Mouse (Mus musculus) embryo, embryonic 11.5 days (tissue): ENCODE data around the gene Spata18.

Experiments used
- DNase-seq: peaks from one replicate; pipeline ENCODE4 v3.0.0-alpha.2; 2012; ENCODE audit warnings: low read depth, low spot score

Gene Spata18

DNA sequence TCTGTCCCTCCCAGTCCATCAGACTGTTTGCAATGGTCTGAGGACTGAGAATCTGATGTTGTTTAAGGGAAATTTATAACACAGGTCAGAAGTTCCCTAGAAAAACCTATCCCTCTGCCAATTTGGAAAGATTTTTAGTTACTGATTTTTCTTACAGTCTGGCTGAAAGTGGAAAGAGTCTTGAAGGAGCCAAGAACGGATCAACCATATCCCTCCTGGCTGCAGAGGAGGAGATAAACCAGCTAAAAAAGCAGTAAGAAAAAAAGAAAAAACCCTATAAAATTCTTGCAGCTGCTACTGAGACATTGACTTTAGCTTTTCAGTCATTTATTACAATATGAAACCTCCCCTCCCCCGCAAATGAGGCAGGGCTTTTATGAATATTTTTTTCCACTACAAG, 15.5 kb downstream of the Spata18 start:
- DNase-seq = no peak

DNA sequence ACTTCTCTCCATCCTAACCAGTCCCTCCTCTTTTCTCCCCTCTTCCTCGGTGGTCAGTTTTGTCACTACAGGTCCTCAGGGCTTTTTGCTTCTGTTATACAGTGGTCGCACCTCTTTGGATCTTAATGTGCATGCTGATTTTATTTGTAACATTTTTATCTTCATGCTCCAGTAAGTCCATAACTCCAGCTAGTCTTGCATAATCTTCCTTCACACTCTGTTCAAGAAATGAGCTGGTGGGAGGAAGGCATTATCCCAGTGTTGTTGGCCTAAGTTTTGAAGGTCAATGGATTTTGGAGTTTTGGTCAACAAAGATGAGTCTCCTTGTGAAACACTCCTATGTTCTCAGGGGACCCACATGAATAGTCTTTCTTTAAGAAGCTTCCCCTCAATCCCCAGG, 16.7 kb downstream of the Spata18 start:
- DNase-seq = no peak

DNA sequence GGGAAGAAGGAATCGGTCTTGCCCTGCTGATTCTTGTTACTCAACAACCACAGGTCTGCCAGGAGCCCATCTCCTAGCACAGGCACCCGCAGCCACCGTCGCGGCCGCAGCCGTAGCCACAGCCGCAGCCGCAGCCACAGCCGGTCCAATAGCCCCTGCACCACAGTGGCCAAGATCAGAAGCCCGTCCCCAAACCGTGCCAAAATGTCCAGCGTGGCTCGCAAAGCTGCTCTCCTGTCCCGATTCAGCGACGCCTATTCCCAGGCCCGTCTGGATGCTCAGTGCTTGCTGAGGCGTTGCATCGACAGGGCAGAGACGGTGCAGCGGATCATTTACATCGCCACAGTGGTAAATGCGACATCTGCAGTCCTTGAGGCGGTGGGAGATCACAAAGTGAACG, 18.2 kb downstream of the Spata18 start:
- DNase-seq = no peak

DNA sequence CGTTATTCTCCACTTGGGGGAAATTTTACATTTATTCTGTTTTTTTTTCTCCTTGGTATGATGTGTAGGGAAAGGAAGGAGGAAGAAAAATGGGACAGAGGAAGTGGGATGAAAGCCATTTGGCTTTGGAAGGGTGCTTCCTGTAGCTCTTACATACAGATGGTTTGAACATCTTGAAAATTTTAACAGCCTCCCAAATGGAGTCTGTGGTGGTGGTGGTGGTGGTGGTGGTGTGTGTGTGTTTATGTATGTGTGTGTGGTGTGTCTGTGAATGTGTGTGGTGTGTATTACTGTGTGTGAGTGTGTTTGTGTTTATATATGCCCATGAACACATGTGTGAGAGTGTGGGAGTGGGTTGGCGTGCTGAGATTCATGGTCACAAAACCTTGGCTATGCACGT, 24.4 kb downstream of the Spata18 start:
- DNase-seq = no peak

DNA sequence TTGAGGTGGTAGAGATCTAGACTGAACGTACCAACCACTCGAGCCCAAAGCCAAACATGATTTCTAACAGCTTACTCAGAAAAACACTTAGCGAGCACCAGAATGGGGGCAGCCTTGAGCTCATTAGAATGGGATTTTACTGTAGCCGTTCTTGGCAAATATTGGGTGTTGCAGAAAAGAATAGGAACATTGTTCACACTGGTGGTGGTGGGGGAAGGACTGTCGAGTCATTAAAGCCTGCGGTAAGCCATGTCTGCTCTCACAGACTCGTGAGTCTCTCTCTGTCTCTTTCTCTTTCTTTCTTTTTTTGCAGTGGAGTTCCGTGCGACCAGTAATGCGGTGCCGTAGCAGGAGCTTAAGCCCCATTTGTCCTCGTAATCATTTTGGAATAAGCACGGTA, 25.4 kb downstream of the Spata18 start:
- no peak for DNase-seq

DNA sequence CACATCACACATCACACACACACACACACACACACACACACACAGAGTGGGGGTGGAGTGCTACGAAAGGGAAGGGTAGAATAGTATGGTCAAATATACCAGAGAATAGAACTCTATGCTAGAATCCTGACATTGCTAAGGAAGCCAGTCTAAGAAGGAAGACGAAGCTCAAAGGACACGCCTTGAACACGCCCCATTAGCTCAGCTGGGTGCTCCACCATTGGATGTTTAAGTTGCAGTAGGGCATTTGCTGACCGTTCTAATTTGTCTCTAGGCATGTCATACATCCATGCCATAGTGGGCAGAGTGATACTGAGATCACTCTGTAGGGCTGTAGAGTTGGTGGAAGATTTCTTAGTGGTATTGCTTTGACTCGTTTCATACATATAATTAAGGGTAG, 32.0 kb downstream of the Spata18 start:
- DNase-seq = no peak

DNA sequence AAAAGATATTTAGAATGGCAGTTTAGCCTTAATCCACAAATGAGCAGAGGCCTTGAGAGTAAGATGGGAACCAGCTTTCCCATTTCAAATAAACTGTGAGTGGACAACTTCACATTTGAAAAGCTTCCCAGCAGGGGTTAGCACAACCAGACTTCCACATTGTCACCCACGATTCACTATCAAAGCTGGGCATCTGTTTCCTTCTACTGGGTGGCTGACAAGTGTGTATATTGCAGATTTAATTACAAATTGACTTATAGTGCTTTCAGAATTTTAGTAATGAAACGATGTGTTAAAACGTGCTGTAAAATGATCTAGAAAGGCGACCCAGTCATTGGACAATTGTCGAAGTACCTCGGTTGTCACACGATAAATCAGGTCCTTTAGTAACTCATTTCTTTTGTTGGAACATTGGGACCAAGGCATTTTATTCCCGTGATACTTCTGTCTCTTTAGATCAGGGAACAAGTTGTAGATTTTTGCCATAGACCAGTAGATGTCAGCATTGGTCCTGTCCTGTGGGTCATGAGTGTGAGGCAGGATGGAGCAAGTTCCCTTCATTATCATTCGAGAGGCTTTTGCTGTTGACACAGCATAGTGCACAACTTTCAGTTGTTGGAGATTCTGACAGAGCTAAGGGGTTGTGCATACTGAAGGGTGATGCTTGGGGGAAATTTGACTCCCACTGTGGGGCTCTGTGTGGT, 32.7 kb downstream of the Spata18 start:
- DNase-seq = no peak

DNA sequence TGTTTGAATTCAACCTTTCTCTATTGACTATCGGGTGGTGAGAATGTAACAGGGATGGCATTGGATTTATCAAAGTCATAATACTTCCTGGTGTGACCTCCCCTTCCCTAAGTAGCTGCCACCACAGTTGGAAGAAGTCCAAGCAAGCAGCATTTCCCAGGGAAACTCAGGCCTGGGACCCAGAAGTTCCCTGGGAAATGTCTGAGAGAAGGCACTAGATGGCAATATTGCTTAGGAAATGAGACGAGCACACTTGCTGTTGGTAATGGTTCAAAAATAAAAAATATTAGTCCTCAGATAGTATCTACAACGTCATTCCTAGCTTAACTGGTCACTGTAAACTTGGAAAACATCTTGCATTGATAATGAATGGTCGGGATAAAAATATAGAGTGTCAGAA, 35.0 kb downstream of the Spata18 start:
- DNase-seq = peak; percentile 37

DNA sequence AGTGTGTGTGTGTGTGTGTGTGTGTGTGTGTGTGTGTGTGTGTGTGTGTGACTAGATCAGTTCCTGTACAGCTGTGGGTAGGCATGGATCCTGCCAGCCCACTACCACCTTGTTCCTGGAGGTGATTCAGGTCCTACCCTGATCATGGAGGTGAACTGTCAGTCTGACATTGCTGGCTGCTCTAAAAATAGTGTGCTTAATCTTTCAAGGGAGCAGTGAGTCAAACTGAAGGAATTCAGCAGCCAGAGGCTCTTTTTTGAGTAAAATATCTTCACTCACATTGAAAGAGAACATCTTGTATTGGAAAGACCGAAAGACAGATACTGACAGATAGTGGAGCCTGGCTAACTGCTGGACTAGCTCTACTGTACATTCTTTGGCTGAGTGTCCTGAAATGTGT, 37.4 kb downstream of the Spata18 start:
- DNase-seq = no peak

DNA sequence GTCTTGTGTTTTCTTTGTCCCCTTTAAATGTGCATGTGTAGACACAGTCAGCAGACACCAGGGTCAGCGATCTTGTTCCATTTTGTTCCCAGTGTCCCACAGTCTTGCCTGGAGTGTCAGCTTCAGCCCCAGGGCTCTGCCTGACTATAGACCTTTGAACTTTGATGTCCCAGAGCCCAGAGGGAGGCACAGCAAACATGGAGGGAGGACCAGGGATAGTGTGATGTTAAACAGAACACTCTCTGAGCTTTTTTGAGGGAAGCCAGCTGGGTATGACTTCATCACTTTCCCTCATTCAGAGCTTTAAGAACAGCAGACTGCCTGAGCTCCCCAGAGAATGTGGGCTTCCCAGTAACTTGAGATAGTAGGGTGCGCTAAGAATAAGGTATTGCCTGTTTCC, 39.0 kb downstream of the Spata18 start:
- no peak for DNase-seq

DNA sequence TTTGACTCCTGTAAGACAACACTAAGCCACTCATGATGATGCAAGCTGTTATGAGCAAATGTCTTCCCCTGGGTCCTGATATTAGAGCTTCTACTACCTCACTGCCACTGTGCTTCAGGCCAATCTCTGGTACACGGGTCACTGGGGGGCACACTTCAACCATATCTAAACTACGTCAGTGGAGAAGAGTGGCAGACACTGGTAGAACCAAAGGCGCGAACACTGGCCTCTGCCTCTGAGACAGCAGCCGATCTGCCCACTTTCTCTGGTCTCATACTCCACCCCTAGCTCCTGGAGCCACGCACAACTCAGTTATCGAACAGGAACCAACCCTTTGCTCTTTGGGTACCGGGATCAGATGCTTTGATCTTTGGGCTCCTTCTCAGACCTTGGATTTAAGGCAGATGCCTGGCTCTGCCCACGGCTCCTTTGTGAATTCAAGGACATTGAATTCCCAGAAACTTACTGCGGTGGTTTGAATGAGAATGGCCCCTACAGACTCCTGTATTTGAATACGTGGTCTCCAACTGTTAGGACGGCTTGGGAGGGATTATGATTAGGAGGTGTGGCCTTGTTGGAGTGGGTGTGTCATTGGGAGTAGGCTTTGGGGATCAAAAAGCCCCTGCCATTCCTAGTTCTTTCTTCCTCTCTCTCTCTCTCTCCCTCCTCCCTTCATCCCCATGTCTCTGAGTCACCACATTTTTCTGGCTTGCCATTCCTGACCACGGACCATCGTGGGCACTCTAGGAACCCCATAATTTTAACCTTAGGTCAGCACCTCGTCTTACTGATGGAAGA, 40.7 kb downstream of the Spata18 start:
- DNase-seq = no peak

DNA sequence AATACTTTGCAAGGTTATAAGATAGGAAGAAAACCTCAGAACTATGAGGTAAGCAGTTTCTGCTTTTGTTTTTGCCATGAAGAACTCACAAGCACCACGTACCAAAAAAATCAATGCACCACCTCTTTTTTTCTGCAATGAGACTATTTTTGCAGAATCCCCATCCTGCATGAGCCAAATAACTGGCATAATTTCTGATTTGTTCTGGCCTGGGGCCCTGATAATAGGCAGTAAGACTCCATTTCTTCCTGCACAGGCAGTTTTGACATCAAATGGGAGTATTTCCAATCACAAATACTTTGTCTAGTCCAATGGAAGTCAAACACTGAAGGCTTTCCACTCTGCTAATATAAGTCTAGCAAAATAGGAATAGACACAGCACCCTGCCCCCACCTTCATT, 42.6 kb downstream of the Spata18 start:
- no peak for DNase-seq

DNA sequence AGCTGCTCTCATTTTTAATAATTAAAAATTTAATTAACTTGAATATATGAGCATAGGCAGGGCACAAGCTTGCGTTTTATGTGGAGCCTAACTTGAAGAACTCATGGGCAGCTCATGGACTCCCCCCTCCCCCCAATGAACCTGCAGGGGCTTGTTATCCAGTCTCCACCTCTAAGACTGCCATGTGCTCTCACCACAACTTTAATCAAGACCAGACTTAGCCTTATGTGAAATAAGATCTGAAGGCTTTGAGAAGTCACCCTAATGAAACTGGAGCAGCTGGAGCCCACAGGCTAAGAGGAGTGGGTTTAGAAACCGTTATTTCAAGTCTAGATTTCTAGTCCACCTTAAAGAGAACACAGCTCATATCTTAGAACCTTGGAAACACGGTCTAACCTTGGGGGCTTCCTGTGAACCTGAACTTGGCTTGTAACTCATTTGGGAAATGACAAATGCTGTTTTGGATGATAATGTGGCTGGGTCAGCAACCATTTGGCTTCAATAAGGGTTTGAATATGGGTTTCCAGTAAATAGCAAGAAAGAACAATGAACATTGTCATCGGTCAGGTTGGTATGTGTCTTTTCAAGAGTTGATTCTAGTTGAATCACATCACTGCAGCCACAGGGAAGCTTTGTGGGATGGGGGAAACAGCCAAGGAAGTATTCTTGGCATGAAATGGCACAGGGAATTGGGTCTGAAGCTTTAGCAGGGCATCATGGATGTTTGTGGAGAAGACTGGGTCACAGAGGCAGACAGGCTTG, 43.3 kb downstream of the Spata18 start:
- DNase-seq = no peak

DNA sequence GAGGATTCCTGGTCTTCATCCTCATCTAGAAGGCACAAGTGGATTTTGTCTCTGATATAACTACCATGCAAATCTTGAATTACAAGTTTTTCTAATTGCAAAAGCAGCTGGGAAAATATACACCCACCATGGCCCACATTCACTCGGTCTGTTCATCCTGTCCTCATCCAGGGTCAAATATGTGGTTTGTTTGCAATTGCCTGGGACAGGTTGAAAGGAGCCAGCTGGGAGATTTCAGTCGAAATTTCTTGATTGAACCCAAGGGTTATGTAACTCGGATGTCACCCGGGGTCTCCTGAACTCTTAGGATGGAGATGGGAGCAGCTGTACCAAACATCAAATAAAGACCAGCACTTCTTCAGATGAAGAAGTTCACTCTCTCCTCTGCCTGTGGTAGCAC, 46.5 kb downstream of the Spata18 start:
- no peak for DNase-seq

DNA sequence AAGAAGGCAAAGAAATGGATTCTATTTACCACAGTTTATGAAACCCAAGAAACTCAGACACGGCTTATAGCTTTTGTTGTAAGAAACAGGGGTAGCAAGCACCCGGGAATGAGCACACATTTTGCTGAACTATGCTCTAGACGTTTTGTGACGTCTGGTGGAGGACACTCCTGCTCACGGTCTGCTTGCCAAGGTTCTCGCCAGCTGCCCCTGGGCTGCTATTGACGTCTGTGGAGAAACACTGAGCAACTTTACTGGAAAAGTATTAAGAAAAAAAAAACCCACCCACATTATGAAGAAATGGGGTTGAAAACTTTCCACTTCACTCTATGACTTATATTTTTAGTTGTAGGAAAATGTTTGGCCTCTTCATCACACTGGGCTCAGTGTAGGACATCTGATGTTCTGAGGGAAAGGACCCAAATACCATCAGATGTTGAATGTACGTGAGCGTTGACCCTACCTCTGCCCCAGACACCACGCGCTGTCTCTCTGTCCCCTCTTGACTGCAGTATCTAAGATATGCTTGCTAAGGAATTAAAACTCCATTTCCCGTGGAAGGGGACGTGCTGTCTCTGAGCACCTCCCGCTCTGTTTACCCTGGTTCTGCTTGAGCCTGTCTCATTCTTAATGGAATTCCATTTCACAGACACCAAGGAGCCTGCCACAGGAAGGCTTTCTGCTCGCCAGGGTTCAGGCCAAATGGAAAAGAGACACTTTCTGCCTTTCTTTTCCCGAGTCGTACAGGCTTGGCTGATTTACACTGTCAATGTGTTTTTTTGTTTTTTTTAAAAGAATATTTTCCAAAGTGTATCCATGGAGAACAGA, 50.1 kb downstream of the Spata18 start:
- no peak for DNase-seq

DNA sequence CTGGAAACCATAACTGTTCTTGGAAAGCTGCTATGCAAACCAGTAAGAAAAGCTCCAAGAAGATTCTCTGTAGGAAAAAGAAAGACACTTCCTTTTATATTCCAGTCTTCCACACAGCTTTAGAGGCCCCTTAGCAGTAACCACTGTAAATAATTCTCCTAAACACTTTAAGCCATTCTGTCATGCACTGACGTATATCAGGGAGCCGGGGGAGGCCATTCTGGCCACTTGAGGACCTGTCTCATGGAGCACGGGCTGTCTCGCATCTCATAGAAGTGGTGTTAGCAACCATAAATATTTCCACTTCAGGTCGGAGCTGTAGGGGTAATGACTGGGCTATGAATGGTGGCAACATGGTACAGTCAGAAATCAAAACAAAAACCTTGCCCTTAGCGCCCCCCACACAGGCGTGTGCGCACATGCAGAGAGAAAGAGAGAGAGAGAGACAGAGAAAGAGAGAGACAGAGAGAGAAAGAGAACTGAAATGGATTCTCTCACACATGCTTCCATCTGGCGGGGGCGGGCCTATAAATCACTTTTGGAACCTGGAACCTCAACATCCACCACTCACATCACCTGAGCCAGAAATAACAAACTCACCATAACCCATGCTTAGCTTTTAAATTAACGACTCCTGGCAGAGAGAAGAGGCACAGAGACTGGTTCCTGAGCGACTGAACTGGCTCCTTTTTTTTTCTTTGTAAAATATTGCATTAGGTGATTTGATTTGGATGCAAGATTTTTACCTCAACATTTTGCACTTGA, 50.9 kb downstream of the Spata18 start:
- no peak for DNase-seq

DNA sequence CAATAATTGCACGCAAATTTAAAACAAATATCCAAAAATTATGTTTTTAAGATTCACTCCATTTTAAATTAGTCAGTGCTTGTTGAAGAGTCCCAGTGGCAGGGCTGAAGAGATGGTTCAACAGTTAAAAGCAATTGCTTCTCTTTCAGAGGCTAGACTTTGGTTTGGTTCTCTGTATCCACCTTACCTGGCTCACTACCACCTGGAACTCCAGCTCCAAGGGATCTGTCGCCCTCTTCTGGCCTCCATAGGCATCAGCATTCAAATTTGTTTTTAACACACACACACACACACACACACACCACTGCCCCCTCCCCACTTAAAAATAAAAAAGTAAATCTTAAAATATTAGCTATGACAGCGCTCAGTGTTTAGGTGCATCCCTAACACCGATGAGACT, 51.9 kb downstream of the Spata18 start:
- DNase-seq = no peak

DNA sequence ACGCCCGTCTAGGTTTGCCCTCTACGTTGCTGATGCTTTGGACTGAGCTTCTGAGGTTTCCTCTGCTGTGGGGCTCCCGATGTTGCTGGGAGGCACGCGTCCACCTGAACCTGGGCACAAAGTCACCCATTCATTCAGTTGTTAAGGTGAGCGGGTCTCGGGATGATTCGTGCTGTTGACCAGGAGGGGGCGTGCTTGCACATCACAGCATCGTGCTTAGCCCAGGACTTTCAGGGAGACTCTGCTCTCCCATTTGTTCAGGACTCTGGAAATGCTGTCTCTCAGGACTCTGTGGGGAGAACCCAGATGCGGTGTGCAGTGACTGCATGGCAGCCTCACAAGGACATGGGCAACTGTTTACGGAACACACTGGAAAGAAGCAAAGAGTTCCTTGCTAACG, 53.1 kb downstream of the Spata18 start:
- DNase-seq = no peak

DNA sequence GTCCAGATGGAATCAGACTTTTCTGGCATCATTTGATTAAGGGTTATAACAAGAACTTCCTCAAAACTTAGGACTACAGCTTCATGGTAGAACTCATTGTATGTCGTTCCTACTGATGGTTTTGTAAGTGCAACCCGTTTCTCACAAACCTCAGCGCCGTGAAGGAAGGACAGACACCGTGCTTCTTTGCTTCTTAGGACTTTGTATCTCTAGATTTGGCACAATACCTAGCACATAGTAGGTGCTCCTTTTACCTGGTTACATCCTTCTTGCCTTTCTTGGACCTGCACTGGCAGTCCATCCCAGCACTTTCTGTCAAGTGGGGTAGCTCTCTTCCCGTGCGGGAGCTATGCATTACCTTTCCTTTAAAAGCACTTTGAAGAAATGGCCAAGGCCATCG, 53.6 kb downstream of the Spata18 start:
- DNase-seq = no peak

DNA sequence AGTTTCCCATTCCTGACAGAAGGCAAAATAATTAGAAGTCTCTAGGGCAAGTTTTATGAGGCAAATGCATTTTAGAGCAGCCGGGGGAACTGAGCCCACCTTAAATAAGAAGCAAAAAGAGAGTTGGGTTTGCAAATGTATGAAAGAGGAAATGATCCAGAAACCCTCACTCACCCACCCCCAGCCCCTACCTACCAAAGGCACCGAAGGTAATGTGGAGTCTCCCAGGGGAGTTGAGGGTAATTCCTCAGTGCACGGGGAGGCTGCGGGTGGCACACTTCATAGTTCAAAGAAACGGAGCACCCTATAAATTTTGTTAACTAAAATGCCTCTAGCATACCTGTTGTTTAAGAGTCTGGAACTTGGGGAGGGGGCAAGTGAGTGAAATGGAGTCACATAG, 54.1 kb downstream of the Spata18 start:
- no peak for DNase-seq

DNA sequence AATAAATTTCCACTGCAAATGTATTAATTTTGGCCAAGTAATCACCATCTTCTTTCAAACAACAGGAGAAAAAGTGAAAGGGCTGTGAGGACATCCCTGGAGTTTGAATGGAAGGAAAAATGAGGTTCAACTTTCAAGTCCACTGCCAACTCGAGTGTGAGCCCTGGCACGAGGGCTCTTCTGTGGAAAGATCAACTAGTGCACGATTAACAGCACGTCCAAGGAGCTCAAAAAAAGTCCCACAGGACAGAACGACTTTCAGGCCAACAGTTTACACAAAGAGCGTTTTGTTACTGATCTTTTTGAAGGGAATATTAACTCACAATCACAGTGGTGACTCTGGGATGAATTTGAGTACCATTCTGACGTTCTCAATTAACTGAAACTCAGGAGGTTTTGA, 61.7 kb downstream of the Spata18 start:
- DNase-seq = no peak
